Mouse (Mus musculus) lung, postnatal 36 days (tissue): Measurements from ENCODE around the gene Hspa1l.
"Not testable (repeated sequence)": the region's sequence is repeated elsewhere in the genome, so short reads cannot be mapped to it uniquely, and the experiment has no call there.

Experiments
- DNase-seq: peaks from one replicate; pipeline ENCODE4 v3.0.0; 2022; ENCODE audit warnings: mixed read lengths

Hspa1l gene

DNA sequence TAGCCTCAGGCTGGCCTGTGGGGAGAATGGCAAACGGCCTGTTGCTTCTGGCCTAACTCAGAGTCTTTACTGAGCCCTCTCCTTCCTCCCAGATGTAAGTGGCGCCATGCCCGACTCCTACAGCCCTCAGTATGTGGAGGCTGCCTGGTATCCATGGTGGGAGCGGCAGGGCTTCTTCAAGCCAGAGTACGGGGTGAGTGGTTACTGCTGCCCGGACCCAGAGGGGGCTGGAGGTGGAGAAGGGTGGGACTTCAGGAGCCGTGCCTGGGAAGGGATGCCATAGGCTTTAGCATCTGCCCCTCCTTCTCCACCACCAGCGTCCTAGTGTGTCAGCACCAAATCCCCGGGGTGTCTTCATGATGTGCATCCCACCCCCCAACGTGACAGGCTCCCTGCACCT, 32.7 kb downstream of the Hspa1l start:
- no peak for DNase-seq

DNA sequence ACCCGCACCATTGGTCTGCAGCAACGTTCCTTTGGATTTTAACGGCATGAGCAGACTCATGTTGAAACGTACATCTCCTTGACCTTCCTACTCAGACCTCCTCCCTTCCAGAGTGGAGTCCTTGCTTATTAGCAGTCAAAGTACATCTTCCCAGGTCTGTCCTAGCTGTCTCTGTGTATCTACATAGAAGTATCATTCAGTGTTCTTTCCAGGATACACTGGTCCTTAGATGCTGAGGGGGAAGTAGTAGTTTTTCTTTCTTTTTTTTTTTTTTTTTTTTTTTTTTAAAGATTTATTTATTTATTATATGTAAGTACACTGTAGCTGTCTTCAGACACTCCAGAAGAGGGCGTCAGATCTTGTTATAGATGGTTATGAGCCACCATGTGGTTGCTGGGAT, 33.4 kb downstream of the Hspa1l start:
- not testable (repeated sequence) for DNase-seq

DNA sequence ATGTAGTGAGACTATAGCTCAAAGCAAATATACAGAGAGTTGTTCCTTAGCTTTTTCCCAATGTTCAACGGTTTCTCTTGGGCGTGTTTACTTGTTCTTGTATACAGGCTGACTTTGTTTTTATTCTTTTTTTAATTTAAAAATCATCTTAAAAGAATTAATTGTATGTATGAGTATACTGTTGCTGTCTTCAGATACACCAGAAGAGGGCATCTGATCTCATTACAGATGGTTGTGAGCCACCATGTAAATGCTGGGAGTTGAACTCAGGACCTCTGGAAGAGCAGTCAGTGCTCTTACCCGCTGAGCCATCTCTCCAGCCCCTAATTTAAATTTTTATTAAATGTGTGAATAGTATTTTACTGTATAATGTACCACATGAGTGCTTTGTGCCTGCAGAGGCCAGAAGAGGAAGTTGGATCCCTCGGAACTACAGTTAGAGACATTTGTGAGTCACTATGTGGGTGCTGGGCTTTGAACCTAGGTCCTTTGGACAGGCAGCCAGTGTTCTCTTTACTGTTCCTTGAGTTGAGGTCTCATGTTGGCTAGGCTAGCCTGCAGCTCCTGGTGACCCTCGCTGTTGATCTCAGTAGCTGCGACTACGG, 35.0 kb downstream of the Hspa1l start:
- DNase-seq, result no peak

DNA sequence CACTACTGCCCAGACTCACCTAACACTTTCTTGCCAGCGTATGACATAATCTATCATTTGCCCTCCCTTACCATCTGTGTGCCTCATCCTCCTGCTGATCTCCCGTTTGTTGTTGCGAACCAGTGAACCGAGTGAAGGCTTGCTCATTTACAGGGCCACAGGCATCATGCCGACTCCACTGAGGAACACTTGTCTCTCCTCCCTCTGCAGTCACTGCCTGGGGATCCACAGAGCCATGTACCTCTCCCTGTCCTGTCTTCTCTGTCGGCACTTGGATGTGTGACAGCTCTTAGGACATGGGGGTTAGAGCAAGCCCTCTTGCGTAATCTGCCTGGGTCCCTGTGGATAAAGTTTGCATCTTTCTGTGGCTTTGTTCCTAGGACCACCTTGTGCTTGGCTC, 37.1 kb downstream of the Hspa1l start:
- DNase-seq, result no peak

DNA sequence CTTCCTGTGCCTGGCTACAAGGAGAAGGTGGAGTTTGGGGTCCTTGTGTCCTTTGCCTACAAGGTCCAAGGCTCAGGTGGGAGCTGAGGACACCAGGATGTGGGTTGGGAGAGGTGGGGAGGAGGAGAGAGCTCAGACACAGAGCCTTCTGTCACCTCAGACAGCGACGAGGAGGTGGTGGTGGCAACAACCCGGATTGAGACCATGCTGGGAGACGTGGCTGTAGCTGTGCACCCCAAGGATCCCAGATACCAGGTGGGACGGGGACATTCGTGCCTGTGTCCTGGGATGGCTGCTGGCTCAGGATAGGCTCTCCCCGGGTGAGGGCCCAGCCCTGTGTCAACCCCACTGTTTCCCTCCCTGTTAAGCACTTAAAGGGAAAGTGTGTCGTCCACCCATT, 38.9 kb downstream of the Hspa1l start:
- DNase-seq, result no peak

DNA sequence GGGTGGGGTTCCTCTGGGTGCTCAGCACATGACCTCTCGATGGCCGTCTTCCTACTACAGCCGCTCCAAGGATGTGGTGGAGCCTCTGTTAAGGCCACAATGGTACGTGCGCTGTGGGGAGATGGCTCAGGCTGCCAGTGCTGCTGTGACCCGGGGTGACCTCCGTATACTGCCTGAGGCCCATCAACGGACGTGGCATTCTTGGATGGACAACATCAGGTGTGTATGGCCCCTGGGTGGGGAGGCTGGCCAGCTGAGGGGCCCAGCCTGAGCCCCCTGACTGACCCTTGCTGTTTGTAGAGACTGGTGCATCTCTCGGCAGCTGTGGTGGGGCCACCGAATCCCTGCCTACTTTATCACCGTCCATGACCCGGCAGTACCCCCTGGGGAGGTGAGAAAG, 39.9 kb downstream of the Hspa1l start:
- DNase-seq, result no peak

DNA sequence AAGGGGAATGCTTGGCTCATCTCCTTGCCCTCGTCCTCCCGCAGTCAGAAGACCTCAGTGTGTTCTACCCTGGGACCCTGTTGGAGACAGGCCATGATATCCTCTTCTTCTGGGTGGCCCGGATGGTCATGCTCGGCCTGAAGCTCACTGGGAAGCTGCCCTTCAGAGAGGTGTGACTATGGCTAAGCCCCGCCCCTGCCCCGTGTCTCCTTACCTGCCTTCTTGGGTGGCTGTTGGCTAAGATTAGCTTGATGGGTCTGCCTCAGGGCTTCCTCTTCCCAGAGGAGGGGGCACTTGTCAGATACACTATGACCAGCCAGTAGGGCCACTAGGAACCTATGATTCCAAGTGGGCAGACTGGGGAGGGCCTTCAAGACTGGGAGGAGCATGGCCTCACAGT, 40.7 kb downstream of the Hspa1l start:
- no peak for DNase-seq

DNA sequence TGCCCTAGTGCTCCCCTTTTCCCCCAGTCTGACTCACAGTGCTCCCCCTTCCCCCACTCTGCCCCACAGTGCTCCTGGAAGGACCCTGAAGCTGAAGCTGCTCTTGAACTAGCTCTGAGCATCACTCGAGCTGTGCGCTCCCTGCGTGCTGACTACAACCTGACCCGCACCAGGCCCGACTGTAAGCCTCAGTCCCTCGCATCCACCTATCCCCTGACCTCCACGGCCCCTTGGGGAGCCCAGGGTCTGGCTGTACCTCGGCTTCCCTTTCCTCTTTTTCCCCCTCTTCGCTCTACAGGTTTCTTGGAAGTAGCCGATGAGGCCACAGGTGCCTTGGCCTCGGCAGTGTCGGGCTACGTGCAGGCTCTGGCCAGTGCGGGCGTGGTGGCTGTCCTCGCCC, 42.8 kb downstream of the Hspa1l start:
- DNase-seq, result no peak

DNA sequence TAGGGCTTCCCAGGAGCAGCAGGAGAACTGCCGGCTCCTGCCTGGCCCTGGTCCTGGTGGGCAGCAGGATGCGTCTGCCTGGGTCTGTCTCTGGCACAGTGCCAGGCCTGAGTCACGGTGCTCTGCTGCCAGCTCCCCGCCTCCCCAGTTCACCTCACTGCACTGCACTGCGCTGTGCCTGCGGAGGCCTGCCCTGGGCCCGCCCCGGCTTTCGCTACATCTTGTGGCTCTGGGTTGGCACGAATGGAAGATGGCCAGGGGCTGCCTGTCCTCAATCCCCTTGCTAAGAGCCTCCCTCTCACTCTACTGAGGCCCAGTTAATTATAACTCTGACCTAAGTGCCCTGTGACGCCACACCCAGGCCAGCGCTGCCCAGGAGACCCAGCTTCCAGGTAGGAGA, 43.9 kb downstream of the Hspa1l start, which contains the start of gene Vwa7:
Vwa7 (plus strand) TSS at position 204 of the 400 bp plus-strand sequence.
- DNase-seq, result no peak

DNA sequence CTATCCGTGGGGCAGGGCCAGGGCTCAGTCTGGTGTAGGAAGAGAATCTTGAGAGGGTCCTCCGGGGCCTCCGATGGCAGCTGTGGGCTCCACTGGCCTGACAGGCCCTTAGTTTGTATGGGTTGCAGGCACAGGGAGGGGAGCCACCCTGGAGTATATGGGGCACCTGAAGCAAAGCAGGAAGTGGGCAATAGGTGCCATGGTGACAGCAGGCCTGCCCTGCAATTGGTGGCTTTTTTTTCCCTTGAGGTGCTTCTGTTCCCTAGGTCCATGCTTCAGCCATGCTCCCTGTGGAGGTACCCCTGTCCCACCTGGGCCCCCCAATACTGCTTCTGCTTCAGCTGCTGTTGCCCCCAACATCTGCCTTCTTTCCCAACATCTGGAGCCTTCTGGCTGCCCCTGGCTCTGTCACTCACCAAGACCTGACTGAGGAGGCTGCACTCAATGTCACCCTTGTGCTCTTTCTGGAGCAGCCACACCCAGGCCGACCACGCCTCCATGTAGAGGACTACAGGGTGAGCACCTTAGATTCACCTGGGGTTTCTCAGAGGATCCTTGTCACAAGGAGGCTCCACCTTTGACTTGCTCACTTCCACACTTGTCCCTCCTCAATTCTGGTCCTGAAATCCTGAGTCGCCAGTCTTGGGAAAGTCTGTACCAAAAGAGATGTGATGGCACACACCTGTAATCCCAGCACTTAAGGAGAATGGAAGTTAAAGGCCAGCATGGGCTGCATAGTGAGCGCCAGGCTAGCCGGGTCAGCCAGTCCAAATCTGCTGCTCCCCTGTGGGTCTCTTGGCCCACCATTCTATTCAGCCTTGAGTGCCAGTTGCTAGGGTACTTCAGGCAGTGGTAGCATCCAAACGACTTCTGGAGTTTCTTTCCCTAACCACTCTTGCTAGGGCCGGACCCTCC, 44.5 kb downstream of the Hspa1l start:
- DNase-seq, result no peak

DNA sequence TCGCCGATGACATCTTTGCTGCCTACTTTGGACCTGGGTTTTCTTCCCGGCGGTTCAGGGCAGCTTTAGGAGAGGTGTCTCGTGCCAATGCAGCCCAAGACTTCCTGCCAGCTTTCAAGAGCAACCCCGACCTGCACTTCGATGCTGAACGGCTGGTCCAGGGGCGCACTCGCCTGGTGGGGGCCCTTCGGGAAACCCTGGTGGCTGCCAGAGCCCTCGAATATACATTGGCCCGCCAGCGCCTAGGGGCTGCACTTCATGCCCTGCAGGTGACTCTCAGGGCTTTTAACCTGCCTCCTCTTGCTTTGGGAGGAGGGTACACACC, 45.2 kb downstream of the Hspa1l start:
- DNase-seq, result no peak

DNA sequence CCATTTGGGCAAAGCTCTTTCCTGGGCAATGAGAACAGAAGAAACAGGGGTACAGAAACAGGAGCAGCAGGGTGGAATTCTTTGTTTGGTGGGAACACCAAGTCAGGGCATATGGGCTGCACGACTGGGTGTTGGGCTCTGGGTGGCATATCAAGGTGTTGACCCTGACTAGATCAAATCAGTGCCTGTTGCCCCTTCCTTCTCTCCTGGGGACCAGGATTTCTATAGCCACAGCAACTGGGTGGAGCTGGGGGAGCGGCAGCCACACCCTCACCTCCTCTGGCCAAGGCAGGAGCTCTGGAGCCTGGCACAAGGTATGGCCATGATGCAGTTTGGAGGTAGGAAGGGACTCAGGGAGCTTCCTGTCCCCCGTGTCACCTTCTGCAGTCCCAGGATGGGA, 45.7 kb downstream of the Hspa1l start:
- DNase-seq, result no peak

DNA sequence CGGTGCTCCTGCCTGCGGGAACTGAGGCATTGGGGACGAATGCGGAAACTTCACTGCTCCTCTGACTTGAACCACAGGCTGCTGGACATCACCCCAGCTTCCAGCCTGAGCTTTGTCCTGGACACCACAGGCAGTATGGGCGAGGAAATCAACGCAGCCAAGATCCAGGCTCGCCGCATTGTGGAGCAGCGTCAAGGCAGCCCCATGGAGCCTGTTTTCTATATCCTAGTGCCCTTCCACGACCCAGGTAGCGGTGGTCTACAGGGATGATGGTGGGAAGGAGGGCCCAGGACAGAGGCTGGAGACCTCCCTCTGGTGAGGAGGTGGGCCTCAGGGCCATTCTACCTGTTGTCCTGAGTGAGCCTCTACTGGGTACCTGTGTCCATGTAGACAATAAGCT, 47.4 kb downstream of the Hspa1l start:
- no peak for DNase-seq

DNA sequence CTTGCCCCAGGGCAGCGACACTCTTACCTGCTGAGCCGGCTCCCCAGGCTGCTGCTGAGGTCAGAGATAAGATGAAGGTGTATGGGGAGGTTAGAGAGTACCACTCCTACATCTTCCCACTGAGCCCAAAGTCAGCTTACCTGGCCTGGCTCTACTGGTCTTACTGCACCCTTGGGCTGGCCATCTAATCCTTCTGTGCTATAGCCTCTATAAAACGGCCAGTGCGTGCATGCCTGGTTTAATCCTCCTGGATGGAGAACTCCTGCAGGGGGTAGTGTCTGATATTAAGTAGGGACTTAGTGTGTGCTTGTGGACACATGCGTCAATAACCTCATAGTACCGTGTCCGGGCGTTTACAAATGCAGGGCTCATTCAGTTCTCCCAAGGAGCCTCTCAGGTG, 48.0 kb downstream of the Hspa1l start:
- DNase-seq, result no peak

DNA sequence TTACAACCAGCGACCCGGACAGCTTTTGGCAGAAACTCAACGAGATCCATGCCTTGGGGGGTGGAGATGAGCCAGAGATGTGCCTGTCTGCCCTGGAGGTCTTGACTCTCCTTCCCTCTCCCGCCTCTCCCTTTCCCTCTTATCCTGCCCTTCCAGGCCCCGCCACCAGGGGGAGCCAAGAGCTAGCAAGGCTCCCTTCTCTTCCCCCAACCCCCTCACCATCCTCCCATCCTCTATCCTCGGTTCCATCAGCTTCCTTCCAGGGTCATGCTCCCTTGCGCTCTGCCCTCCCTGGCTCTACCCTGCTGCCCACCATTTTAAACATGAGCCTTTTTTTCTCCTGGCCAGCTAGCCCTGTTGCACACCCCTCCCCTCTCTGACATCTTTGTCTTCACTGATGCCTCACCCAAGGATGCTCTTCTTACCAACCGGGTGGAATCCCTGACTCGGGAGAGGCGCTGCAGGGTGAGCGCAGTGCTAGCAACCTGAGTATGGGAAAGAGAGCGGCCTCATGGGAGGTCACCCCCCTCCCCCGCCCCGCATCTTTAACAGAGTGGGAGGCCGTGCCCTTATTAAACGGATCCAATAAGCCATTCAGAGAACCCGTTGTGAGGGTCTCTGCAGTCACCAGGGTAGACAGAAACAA, 48.8 kb downstream of the Hspa1l start:
- peak; percentile 94 for DNase-seq

DNA sequence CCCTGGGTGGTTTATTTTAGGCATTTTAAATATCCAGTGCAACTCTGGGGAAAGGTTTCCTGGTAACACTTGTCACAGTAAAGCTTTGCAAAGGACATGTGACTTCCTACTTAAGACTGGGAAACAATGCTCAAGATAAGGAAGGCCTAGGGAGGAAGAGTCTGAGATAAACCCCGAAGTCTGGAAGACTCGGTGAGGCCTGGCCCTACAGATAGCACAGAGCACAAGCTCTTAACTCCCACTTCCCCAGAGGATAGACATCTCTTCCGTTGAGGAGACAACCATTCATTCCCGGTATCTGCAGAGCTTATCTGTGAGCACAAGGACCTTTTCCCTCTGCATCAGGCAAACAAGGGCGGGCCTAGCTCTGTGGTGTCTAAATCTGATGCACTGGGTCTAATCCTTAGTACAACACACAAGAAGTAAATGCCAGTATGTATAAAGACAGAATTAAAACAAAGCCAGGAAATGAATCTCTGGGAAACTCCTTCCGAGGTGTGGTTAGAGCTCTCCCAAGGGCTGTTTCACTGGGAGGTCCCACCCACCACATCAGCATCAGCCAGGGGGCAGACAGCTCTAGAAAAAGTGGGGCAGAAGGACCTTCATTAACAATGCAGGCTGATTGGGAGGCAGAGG, 49.5 kb downstream of the Hspa1l start:
- peak; percentile 79 for DNase-seq

DNA sequence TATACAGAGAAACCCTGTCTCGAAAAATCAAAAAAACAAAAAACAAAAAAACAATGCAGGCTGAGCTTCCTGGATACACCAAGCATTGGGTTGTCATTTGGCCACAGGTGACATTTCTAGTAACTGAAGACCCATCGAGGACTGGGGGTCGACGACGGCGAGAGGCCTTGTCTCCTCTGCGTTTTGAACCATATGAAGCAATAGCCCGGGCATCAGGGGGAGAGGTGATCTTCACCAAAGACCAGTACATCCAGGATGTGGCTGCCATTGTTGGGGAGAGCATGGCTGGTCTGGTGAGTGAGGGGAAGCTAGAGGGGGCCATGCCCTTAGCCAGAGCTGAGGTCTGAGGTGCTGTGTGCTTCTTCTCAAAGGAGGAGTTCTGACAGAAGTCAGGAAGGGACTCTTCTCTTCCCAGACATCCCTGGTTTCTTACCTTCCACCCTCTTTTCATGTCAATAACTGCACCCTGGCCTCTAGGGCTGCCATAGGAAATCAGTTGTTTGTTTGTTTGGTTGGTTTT, 50.1 kb downstream of the Hspa1l start:
- no peak for DNase-seq

DNA sequence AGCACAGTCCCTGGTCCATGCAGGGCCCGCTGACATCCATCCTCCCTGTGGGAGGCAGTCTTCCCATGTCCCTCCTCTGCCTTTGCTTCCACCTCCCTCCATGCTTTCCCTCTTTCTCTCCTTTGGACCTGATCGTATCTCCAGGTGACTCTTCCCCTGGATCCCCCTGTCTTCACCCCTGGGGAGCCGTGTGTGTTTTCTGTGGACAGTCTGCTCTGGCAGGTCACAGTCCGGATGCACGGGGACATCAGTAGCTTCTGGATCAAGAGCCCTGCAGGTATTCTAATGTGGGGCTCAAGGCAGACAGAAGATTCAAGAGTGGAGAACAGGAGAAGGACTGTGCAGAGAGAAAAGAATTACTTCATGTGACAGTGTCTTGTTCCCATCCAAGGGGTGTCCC, 50.7 kb downstream of the Hspa1l start:
- DNase-seq, result no peak

DNA sequence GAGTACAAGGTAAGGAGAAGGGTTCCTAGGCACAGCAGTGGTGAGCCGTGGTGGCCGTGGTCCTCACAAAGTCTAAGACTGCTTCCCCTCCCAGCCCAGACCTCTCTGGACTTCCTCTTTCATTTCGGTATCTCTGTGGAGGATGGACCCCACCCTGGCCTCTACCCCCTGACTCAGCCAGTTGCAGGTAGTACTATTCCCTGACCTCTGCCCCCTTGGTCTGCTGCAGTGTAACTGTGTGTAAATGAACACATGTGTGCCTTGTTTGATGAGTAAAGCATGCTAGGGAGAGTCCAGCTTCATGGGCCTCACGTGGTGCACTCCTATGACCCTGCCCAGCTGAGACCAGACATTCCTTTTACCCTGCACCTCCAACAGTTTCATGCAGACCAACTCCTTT, 51.3 kb downstream of the Hspa1l start:
- DNase-seq, result no peak

DNA sequence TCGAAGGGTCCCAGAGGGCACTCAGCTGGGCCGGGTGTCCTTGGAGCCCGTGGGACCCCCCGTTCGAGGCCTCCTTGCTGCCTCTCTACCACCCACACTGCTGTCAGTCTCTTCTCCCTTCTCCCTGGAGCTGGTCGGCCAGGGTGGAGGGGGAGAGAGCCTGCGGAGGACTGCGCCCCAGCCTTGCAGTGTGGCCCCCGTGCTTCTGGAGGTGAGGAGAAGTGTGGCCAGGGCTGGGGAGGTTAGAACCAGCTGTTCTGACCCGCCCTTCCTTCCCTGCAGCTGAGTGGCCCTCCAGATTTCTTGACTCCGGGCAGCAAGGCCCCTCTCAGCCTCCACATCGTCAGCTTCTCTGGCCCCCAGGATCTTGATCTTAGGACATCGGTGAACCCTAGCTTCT, 51.8 kb downstream of the Hspa1l start:
- DNase-seq, result no peak

DNA sequence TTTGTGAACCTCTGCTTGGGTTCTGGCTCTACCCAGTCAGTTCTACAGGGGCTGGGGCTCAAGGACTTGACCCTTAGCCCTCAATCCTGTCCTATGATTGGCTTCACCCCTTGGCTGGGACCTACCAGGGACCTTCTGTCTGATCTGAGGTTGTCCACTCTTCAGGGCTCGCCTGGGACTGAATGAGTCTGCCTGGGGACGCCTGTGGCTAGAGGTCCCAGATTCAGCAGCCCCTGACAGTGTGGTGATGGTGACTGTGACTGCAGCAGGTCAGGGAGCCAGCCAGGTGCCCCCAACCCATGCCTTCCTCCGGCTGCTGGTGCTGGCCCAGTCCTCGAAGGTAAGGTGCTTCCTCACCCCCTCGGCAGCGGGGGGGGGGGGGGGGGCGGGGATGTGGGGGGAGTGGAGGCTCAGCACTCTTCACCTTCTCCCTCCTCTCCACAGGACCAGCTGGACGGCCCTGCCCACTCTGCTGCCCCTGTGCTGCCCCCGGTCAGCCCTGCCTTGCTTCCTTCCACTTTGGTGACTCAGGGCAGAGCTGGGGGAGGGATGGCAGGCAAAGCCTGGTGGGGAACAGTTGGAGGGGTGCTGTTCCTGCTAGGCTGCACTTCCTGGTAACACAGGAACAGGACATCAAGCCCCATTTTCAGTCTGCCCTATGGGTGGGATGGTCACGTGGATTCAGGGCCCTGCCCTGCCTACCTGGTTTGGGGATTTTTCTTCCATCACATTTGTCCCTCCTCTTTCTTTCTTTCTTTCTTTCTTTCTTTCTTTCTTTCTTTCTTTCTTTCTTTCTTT, 52.4 kb downstream of the Hspa1l start:
- DNase-seq, result no peak

DNA sequence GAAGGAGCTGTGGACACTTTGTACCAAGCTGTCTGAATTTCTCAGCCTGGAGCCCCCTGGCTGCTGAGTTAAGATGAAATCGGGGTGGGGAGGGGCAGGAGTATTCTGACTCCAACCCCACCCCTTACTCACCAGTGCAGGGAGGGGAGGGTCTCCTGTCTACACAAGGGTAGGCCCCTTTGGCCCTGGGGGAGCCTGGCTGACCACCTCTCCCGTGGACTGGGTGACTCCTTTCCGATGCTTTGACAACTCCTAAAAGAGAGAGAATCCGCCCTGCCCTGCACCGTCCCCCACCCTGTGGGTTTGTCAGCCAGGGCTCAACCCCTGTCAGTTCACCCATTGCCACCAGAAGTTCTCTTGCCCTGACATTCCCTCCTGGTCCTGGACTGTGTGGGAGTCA, 53.7 kb downstream of the Hspa1l start:
- no peak for DNase-seq
